Mouse (Mus musculus): Measurements from ENCODE around the gene Ffar4. TPM values are rescaled to one million over a fixed set of nuclear protein-coding genes. Genes with fewer than 3 reads are reported as not detected.

The Ffar4 gene
- polyA plus RNA-seq, 1 experiment: not detected

- H3K27ac ChIP-seq (ENCODE audit: insufficient read depth, low read depth, low read length): no peak overlapping the region
- peaks cover 11% of the 10 kb centered on the region for H3K4me1 ChIP-seq (ENCODE audit: control insufficient read depth, insufficient read depth, low read length)
- TF ChIP-seq POLR2A (IDR thresholded peaks at IDR 0.05; ENCODE audit: borderline replicate concordance, low read depth, low read length) (no peak), CTCF (IDR thresholded peaks at IDR 0.05; ENCODE audit: low read depth, low read length) (no peak)
- H3K4me3 ChIP-seq (ENCODE audit: insufficient read depth, low read length): no peak overlapping the region
These were observed 5.3 kb upstream of the Ffar4 start for GRCm38 (mm10) chr19:38091512-38091985.

GRCm38 (mm10) chr19:38096231-38096630 lies 640 bp upstream of the Ffar4 start:
- H3K4me1 ChIP-seq (ENCODE audit: control insufficient read depth, insufficient read depth, low read length): peaks cover 11% of the 10 kb centered on the region
- TF ChIP-seq POLR2A (IDR thresholded peaks at IDR 0.05; ENCODE audit: borderline replicate concordance, low read depth, low read length) (no peak), CTCF (IDR thresholded peaks at IDR 0.05; ENCODE audit: low read depth, low read length) (no peak)
- no peak overlapping the region for H3K27ac ChIP-seq (ENCODE audit: insufficient read depth, low read depth, low read length)
- H3K4me3 ChIP-seq (ENCODE audit: insufficient read depth, low read length): no peak overlapping the region

DNA sequence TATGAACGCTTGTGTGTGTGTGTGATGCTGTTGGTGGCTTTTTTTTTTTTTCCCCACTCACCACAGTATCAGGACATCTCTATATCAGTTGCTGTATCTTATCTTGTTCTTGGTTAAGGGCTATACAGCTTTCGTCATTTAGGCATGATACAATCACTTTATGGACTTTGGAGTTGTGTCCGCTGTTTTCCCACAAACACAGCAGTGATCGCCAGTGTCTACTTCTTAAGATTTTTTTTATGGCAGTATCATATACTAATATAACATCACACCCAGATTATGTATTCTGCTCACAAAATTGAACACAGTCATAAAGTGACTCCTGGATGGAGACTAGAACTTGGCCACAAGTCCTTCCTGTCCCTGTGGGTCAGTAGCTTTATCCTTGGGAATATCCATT lies 11.0 kb downstream of the Ffar4 start:
- H3K27ac ChIP-seq (ENCODE audit: insufficient read depth, low read depth, low read length): no peak overlapping the region
- peaks cover 10% of the 10 kb centered on the region for H3K4me1 ChIP-seq (ENCODE audit: control insufficient read depth, insufficient read depth, low read length)
- TF ChIP-seq CTCF (IDR thresholded peaks at IDR 0.05; ENCODE audit: low read depth, low read length): no peak
- no peak for TF ChIP-seq POLR2A (IDR thresholded peaks at IDR 0.05; ENCODE audit: borderline replicate concordance, low read depth, low read length)
- no peak overlapping the region for H3K4me3 ChIP-seq (ENCODE audit: insufficient read depth, low read length)

DNA sequence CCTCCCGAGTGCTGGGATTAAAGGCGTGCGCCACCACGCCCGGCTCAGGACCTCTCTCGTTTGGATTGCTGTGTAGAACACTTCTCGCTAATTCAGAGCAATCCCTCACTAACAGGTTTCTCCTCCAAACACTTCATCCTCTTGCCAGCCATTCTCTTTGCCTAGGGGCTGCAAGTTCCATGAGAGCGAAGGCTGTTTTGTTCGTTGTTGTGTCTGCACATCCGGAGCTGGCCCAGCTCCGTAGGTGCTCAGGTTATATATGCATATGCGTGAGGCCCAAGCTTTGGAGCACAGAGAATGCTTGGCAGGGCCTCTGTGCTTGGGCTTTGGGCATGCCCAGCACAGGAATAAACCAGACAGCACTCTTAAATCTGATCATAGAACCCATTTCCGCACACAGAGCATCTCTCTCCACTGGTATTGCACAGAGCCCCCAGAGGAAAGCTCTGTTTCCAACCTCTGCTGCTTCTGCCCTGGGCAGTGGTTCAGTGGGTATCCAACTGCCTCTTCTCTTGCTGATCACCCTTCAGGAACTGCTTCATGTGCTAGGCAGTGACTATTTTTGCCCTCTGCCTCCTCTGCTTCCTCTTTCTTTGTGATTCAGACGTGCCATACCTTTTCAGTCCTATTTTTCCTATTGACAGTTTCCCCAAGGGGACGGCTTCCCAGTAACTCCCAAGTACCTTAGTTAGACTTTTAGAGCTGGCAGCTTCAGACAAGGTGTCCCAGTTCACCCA lies 12.8 kb downstream of the Ffar4 start:
- TF ChIP-seq POLR2A (IDR thresholded peaks at IDR 0.05; ENCODE audit: borderline replicate concordance, low read depth, low read length) (no peak), CTCF (IDR thresholded peaks at IDR 0.05; ENCODE audit: low read depth, low read length) (no peak)
- Histone ChIP-seq H3K27ac (ENCODE audit: insufficient read depth, low read depth, low read length) (no peak overlapping the region), H3K4me3 (ENCODE audit: insufficient read depth, low read length) (no peak overlapping the region), H3K4me1 (ENCODE audit: control insufficient read depth, insufficient read depth, low read length) (peaks cover 10% of the 10 kb centered on the region)

DNA sequence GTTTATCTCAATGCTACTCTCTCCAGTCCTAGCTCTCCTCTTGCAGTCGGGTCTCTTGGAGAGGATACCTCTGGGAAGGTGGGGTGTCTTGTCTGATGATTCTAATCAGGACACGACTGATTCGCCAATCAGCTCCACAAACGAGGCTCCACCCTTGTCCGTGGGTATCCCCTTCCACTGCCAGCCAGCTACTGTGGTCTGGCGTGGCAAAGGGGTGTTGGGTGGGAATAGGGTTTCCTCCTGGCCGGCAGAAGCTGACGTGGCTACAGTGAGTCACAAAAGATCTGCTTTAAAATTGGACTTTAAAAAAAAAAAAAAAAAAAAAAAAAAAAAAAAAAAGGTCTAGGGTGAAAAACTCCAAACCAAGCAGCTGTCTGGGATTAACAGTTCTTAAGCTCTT lies 14.2 kb downstream of the Ffar4 start:
- Histone ChIP-seq H3K4me1 (ENCODE audit: control insufficient read depth, insufficient read depth, low read length) (peaks cover 10% of the 10 kb centered on the region), H3K27ac (ENCODE audit: insufficient read depth, low read depth, low read length) (no peak overlapping the region), H3K4me3 (ENCODE audit: insufficient read depth, low read length) (no peak overlapping the region)
- TF ChIP-seq CTCF (IDR thresholded peaks at IDR 0.05; ENCODE audit: low read depth, low read length): no peak
- no peak for TF ChIP-seq POLR2A (IDR thresholded peaks at IDR 0.05; ENCODE audit: borderline replicate concordance, low read depth, low read length)

DNA sequence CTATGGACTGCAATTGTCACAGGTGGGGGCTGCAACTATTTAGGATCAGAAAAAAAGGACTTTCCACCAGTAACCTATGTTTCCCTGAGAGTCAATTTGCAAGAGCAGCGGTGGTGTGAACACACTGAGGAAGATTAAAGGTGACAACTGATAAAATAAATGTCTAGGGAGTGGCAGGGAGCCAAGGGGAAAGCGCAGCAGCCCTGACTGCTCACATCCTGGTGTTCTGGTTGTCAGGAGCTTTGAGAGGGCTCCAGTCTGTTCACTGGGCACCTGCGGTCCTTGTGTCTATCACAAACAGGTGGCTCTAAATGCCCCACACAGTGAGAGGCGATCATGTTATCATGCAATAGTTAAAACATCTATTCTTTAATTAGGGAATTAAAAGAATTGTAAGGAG lies 15.7 kb downstream of the Ffar4 start:
- H3K4me3 ChIP-seq (ENCODE audit: insufficient read depth, low read length): no peak overlapping the region
- peaks cover 10% of the 10 kb centered on the region for H3K4me1 ChIP-seq (ENCODE audit: control insufficient read depth, insufficient read depth, low read length)
- no peak overlapping the region for H3K27ac ChIP-seq (ENCODE audit: insufficient read depth, low read depth, low read length)
- no peak for TF ChIP-seq CTCF (IDR thresholded peaks at IDR 0.05; ENCODE audit: low read depth, low read length)
- no peak for TF ChIP-seq POLR2A (IDR thresholded peaks at IDR 0.05; ENCODE audit: borderline replicate concordance, low read depth, low read length)

DNA sequence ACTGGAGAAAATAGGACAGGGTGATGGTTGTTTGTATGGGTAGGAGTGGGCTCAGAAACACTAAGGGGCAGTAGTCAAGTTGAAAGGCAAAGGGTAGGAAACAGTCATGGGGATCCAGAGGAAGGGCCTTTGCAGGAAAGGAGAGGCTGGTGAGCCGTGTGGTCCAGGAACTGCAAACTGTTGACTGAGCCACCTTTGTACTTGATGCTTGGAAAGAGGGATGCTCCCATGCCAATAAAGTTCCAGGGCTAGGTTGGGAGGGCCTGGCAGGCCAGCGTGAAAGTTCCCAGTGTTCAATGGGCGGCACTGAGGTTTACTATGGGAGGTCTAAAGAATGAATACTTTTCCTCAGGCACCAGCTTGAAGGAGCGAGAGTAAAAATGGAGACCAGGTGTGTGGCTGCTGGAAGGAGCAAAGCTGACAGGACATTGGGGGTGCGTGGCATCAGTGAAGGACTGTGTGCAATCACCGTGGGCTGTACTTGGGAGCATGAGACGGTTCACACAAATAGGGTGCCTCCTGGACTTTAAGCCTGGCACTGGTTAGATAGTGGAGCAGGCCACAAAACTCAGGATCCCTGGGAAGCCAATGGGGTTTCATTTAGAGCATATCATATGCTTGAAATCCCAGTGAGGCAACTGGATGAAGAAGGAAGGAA lies 18.1 kb downstream of the Ffar4 start:
- Histone ChIP-seq H3K27ac (ENCODE audit: insufficient read depth, low read depth, low read length) (no peak overlapping the region), H3K4me1 (ENCODE audit: control insufficient read depth, insufficient read depth, low read length) (peaks cover 5% of the 10 kb centered on the region), H3K4me3 (ENCODE audit: insufficient read depth, low read length) (no peak overlapping the region)
- TF ChIP-seq POLR2A (IDR thresholded peaks at IDR 0.05; ENCODE audit: borderline replicate concordance, low read depth, low read length) (no peak), CTCF (IDR thresholded peaks at IDR 0.05; ENCODE audit: low read depth, low read length) (no peak)

DNA sequence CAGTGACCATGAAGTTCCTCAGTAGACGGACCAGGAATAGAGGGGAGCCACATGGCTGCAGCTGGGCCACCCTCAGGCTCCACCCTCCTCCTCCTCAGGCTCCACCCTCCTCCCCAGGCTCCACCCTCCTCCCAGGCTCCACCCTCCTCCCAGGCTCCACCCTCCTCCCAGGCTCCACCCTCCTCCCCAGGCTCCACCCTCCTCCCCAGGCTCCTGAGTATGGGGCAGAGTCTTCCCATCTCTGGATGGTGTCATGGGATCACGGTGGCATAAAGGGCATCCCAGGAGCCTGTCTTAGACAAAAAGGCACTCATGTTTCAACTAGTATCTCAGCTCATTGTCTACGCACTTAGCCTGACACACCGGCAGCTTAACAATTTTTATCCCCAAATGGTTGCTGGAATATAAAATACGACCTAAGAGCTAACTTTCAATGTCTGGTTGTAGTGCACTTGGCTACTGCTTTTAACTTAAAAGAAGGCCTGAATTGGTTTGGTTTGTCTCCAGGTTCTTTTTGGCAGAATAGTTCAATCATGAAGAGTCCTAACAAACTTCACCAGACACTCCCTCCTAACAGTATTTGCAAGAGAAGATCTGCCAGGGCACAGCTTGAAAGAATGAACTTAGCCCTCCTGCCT lies 23.4 kb downstream of the Ffar4 start:
- no peaks in the 10 kb centered on the region for H3K4me1 ChIP-seq (ENCODE audit: control insufficient read depth, insufficient read depth, low read length)
- TF ChIP-seq POLR2A (IDR thresholded peaks at IDR 0.05; ENCODE audit: borderline replicate concordance, low read depth, low read length) (no peak), CTCF (IDR thresholded peaks at IDR 0.05; ENCODE audit: low read depth, low read length) (no peak)
- H3K27ac ChIP-seq (ENCODE audit: insufficient read depth, low read depth, low read length): no peak overlapping the region
- H3K4me3 ChIP-seq (ENCODE audit: insufficient read depth, low read length): no peak overlapping the region

DNA sequence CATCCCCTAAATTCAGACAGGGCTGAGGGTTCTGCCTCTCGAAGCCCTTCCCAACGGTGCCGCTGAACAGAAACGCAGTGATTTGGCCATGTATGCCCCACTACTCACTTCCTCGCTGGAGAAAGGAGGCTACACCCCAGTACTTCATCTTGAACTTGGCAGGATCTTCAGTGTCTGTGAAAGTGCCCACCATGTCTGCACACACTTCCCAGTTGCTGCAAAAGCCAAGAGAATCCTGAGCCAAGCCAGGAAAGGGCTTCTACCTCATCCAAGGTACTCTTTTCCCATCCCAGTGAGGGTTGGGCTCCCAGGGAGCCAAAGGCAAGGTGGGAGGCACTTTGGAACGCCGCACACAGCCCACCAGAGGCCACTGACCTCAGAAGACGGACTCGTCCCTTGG lies 27.1 kb downstream of the Ffar4 start:
- no peaks in the 10 kb centered on the region for H3K4me1 ChIP-seq (ENCODE audit: control insufficient read depth, insufficient read depth, low read length)
- H3K27ac ChIP-seq (ENCODE audit: insufficient read depth, low read depth, low read length): no peak overlapping the region
- H3K4me3 ChIP-seq (ENCODE audit: insufficient read depth, low read length): 0 out of 2 replicates have a peak overlapping the region, but pooled peaks have one; percentile 10
- TF ChIP-seq POLR2A (IDR thresholded peaks at IDR 0.05; ENCODE audit: borderline replicate concordance, low read depth, low read length) (no peak), CTCF (IDR thresholded peaks at IDR 0.05; ENCODE audit: low read depth, low read length) (no peak)

Data from bone marrow macrophage, adult 2 months (primary cell).